Mouse (Mus musculus) liver, embryonic 13.5 days (tissue): ENCODE data around the gene Lenep. TPM values are rescaled to one million over a fixed set of nuclear protein-coding genes. Genes with fewer than 3 reads are reported as not detected.

Experiments used
- ATAC-seq: fragments of 200-750 bp; cut with Nextera tagmentation; 2 replicates; pipeline ENCODE4 v1.8.0; 2017; ENCODE audit warnings: low read depth, mild to moderate bottlenecking, moderate number of reproducible peaks, moderate library complexity
- DNase-seq: peaks from one replicate; pipeline ENCODE4 v3.0.0; 2022
- H3K27ac ChIP-seq: fragments of 300-500 bp; sonication (generic); 2 replicates; pipeline ENCODE4 v1.5.1; 2015; ENCODE audit warnings: moderate library complexity, mild to moderate bottlenecking, inconsistent platforms
- H3K27me3 ChIP-seq: fragments of 300-500 bp; sonication (generic); 2 replicates; pipeline ENCODE4 v1.6.1; 2015; ENCODE audit warnings: mild to moderate bottlenecking, inconsistent platforms
- H3K36me3 ChIP-seq: fragments of 300-500 bp; sonication (generic); 2 replicates; pipeline ENCODE4 v1.6.1; 2015; ENCODE audit warnings: mild to moderate bottlenecking, inconsistent platforms
- H3K4me1 ChIP-seq: fragments of 300-500 bp; sonication (generic); replicated peaks from 2 replicates; pipeline ENCODE4 v1.6.1; 2015; ENCODE audit warnings: inconsistent platforms
- H3K4me2 ChIP-seq: fragments of 300-500 bp; sonication (generic); 2 replicates; pipeline ENCODE4 v1.6.1; 2015; ENCODE audit warnings: inconsistent platforms, mild to moderate bottlenecking, moderate library complexity
- H3K4me3 ChIP-seq: fragments of 300-500 bp; sonication (generic); replicated peaks from 2 replicates; pipeline ENCODE4 v1.5.1; 2015; ENCODE audit warnings: mild to moderate bottlenecking, inconsistent platforms
- H3K9ac ChIP-seq: fragments of 300-500 bp; sonication (generic); 2 replicates; pipeline ENCODE4 v1.6.1; 2015; ENCODE audit warnings: mild to moderate bottlenecking, inconsistent platforms
- H3K9me3 ChIP-seq: fragments of 300-500 bp; sonication (generic); replicated peaks from 2 replicates; pipeline ENCODE4 v1.6.1; 2016; ENCODE audit warnings: inconsistent platforms
- WGBS: fragments of 180-500 bp; shearing (Covaris S2); methylation state at CpG from one replicate; pipeline ENCODE4 v1.1.7; 2015; ENCODE audit not compliant: insufficient replicate concordance; 5-methylcytosine and 5-hydroxymethylcytosine counted together
- polyA plus RNA-seq: library from polyadenylated mRNA; unstranded; fragments of >200 nt; fragmentation: Nextera tagmentation; extraction: Ambion mirVana; gene quantifications from 2 replicates; pipeline ENCODE4 v1.2.1, GENCODE M21; 2015

Gene Lenep
- polyA plus RNA-seq, 1 experiment from 2014 or later, result not detected

DNA sequence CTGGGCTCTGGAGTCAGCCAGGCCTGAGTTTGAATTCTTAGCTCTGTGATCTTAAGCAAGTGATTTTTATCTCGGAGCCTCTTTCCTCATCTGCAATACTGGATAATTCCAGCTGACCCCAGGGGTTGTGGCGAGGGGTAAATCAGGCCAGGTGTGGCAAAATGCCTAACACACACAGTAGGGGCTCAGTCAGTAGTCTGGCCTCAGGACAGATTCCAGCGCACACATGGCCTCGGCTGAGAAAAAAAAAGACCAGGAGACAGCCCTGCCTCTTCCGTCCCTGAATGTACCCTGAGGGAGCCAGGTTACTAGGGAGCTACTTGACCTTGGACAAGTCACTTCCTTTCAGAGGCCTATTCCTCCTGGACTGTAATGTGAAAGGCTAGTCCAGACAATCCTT is 19.6 kb downstream of the Lenep start:
- Histone ChIP-seq H3K27me3 (no peaks in the 10 kb centered on the region), H3K4me1 (peaks cover 43% of the 10 kb centered on the region), H3K9ac (no peak overlapping the region), H3K27ac (no peak overlapping the region), H3K9me3 (no peaks in the 10 kb centered on the region), H3K36me3 (peaks cover 20% of the 10 kb centered on the region), H3K4me3 (no peak overlapping the region), H3K4me2 (no peak overlapping the region)
- ATAC-seq (no peak), DNase-seq (no peak)
- WGBS, result 84% methylated on average over 5 of the region's 5 CpGs

- H3K4me1 ChIP-seq, result peaks cover 41% of the 10 kb centered on the region
- no peak for ATAC-seq
- peaks cover 20% of the 10 kb centered on the region for H3K36me3 ChIP-seq
- H3K4me3 ChIP-seq, result no peak overlapping the region
- no peak overlapping the region for H3K9ac ChIP-seq
- H3K9me3 ChIP-seq, result no peaks in the 10 kb centered on the region
- no peak for DNase-seq
- no peak overlapping the region for H3K4me2 ChIP-seq
- WGBS, result 75% methylated on average over 9 of the region's 9 CpGs
- H3K27ac ChIP-seq, result no peak overlapping the region
- no peaks in the 10 kb centered on the region for H3K27me3 ChIP-seq
Measured at GRCm38 (mm10) chr3:89382033-89382882, 20.3 kb downstream of the Lenep start.

DNA sequence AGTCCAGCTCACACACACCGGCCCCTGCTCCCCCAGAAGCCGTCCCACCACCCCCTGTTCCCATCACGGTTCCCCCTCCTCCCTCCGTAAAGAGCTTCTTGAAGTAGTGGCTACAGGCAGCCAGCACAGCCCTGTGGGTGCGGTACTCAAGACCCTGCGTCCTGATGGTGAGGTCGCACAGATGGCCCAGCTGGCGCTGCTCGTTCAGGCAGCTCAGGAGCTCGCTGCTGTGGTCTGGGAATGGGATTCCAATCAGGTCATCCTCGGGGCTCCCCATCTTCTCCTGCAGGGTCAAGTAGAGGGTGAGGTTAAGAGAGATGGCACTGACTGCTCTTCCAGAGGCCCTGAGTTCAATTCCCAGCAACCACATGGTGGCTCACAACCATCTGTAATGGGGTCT is 21.4 kb downstream of the Lenep start:
- H3K27me3 ChIP-seq, result no peaks in the 10 kb centered on the region
- H3K9ac ChIP-seq, result no peak overlapping the region
- 84% methylated on average over 11 of the region's 11 CpGs for WGBS
- H3K4me3 ChIP-seq, result no peak overlapping the region
- no peaks in the 10 kb centered on the region for H3K9me3 ChIP-seq
- DNase-seq, result no peak
- ATAC-seq, result no peak
- H3K27ac ChIP-seq, result no peak overlapping the region
- H3K4me1 ChIP-seq, result peaks cover 30% of the 10 kb centered on the region
- no peak overlapping the region for H3K4me2 ChIP-seq
- peaks cover 20% of the 10 kb centered on the region for H3K36me3 ChIP-seq

DNA sequence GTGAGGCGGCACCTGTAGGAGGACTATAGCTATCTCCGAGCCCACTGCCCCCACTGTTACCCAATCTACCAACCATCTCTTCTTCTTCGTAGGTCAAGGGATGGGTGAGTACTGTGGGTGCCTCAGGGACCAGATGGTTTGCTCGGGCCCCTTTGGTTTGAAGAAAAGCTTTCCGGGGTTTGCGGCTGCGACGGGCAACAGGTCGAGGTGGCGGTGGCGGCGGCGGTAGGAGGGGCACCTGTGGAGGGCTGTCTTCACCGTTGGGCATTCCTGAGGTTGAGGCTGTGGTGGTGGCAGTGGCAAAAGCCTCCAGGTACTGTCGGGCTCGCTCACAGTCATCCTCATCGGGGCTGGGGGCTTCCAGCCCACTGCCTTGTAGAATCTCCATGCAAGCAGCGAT is 21.9 kb downstream of the Lenep start:
- H3K4me3 ChIP-seq, result no peak overlapping the region
- no peaks in the 10 kb centered on the region for H3K9me3 ChIP-seq
- H3K4me2 ChIP-seq, result no peak overlapping the region
- no peak overlapping the region for H3K9ac ChIP-seq
- no peaks in the 10 kb centered on the region for H3K27me3 ChIP-seq
- ATAC-seq (no peak), DNase-seq (no peak)
- peaks cover 20% of the 10 kb centered on the region for H3K36me3 ChIP-seq
- H3K27ac ChIP-seq, result no peak overlapping the region
- H3K4me1 ChIP-seq, result peaks cover 28% of the 10 kb centered on the region
- WGBS, result 83% methylated on average over 18 of the region's 18 CpGs

- 89% methylated on average over 14 of the region's 14 CpGs for WGBS
- Histone ChIP-seq H3K27me3 (no peaks in the 10 kb centered on the region), H3K4me2 (no peak overlapping the region), H3K27ac (no peak overlapping the region), H3K4me1 (peaks cover 24% of the 10 kb centered on the region), H3K4me3 (no peak overlapping the region), H3K9me3 (no peaks in the 10 kb centered on the region), H3K36me3 (peaks cover 20% of the 10 kb centered on the region), H3K9ac (no peak overlapping the region)
- DNase-seq (no peak), ATAC-seq (no peak)
Measured at GRCm38 (mm10) chr3:89380291-89380690, 22.3 kb downstream of the Lenep start.

GRCm38 (mm10) chr3:89379388-89380131 is 23.0 kb downstream of the Lenep start:
- H3K4me1 ChIP-seq, result peaks cover 18% of the 10 kb centered on the region
- 77% methylated on average over 31 of the region's 31 CpGs for WGBS
- peaks cover 20% of the 10 kb centered on the region for H3K36me3 ChIP-seq
- no peak for DNase-seq
- no peak for ATAC-seq
- H3K4me3 ChIP-seq, result no peak overlapping the region
- H3K27ac ChIP-seq, result no peak overlapping the region
- H3K27me3 ChIP-seq, result no peaks in the 10 kb centered on the region
- no peaks in the 10 kb centered on the region for H3K9me3 ChIP-seq
- H3K9ac ChIP-seq, result no peak overlapping the region
- no peak overlapping the region for H3K4me2 ChIP-seq

GRCm38 (mm10) chr3:89378394-89379067 is 24.1 kb downstream of the Lenep start:
- H3K4me3 ChIP-seq, result peak overlapping the region; percentile 45
- peaks cover 26% of the 10 kb centered on the region for H3K4me1 ChIP-seq
- no peaks in the 10 kb centered on the region for H3K9me3 ChIP-seq
- peaks cover 20% of the 10 kb centered on the region for H3K36me3 ChIP-seq
- 6% methylated on average over 24 of the region's 29 CpGs for WGBS
- DNase-seq (peak; percentile 46), ATAC-seq (peak; percentile 72)
- H3K27ac ChIP-seq, result no peak overlapping the region; the same call in 1 of the 2 replicates
- peak overlapping the region; percentile 66 for H3K4me2 ChIP-seq
- H3K9ac ChIP-seq, result peak overlapping the region; percentile 54
- H3K27me3 ChIP-seq, result no peaks in the 10 kb centered on the region

DNA sequence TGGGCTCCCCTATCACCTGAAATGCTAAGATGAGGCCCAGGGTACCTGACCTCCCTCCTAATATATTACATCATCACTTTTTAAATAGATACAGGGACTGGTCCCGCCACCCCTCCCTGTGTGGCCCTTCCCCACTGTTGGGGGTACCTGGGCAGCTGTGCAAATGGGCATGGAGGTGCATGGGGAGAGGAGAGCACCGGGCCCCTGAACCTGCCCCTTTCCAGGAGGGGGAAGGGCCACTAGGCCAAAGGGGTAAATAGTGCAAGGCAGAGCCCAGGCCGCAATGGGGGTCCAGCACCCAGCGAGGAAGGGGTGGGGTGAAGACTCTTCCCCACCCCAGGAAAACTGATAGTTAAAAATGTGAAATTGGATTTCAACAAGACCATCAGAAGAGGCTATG is 24.8 kb downstream of the Lenep start:
- 69% methylated on average over 4 of the region's 4 CpGs for WGBS
- no peaks in the 10 kb centered on the region for H3K9me3 ChIP-seq
- peaks cover 32% of the 10 kb centered on the region for H3K4me1 ChIP-seq
- H3K27ac ChIP-seq, result no peak overlapping the region
- DNase-seq (no peak), ATAC-seq (no peak)
- no peaks in the 10 kb centered on the region for H3K27me3 ChIP-seq
- peaks cover 20% of the 10 kb centered on the region for H3K36me3 ChIP-seq
- no peak overlapping the region for H3K9ac ChIP-seq
- H3K4me3 ChIP-seq, result no peak overlapping the region
- H3K4me2 ChIP-seq, result peak overlapping the region; percentile 66; the same call in 1 of the 2 replicates

DNA sequence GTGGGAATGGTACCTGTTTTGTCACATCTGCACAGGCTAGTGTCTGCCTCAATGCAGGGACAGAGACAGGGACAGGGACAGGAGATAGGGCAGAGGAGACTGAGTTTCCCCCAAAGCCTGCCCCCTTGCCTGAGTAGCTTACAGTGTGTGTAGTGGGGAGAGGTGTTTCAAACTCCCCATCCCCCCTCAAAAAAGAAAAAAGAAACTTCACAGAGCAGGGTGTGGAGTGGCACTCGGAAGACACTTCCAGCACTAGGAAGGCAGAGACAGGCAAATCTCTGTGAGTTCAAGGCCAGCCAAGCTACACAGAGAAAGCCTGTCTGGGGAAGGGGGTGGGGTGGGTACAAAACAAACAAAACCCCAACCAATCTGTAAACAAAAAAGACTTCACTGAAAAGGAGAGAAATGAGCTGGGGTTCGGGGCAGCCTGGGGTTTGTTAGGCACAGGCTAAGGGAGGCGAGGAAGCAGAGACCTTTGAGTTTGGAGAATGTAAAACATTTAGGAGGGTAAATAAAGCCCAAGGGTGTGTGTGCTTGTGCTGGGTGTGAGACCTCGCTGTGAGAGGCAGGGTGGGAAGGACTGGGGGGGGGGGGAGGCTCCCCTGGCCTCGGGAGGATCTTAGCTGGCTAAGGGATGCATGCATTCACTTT is 28.9 kb downstream of the Lenep start:
- no peaks in the 10 kb centered on the region for H3K36me3 ChIP-seq
- no peak overlapping the region for H3K27ac ChIP-seq
- H3K4me3 ChIP-seq, result no peak overlapping the region
- no peaks in the 10 kb centered on the region for H3K9me3 ChIP-seq
- no peak overlapping the region for H3K4me2 ChIP-seq
- DNase-seq (no peak), ATAC-seq (no peak)
- no peaks in the 10 kb centered on the region for H3K27me3 ChIP-seq
- peaks cover 26% of the 10 kb centered on the region for H3K4me1 ChIP-seq
- 27% methylated on average over 5 of the region's 5 CpGs for WGBS
- H3K9ac ChIP-seq, result no peak overlapping the region

- Histone ChIP-seq H3K36me3 (no peaks in the 10 kb centered on the region), H3K27ac (no peak overlapping the region), H3K27me3 (no peaks in the 10 kb centered on the region), H3K4me2 (no peak overlapping the region), H3K4me1 (no peaks in the 10 kb centered on the region), H3K4me3 (no peak overlapping the region), H3K9me3 (no peaks in the 10 kb centered on the region), H3K9ac (no peak overlapping the region)
- DNase-seq (no peak), ATAC-seq (no peak)
- WGBS, result 58% methylated on average over 11 of the region's 11 CpGs
Measured at GRCm38 (mm10) chr3:89367338-89367737, 35.3 kb downstream of the Lenep start.
